Mouse (Mus musculus): ENCODE measurements around the gene Samd13.

The Samd13 gene

GRCm38 (mm10) chr3:146671121-146671520 lies 14.3 kb downstream of the Samd13 start:
- DNase-seq (ENCODE audit: low spot score in 2 of 2): no peak

- no peak for DNase-seq (ENCODE audit: low spot score in 2 of 2)
These were observed 23.5 kb downstream of the Samd13 start for GRCm38 (mm10) chr3:146661907-146662306.

- no peak for DNase-seq (ENCODE audit: low spot score in 2 of 2)
These were observed 24.4 kb downstream of the Samd13 start for GRCm38 (mm10) chr3:146661001-146661400.

- DNase-seq (ENCODE audit: low spot score in 2 of 2): no peak
These were observed 26.1 kb downstream of the Samd13 start for GRCm38 (mm10) chr3:146659321-146659720.

- DNase-seq (ENCODE audit: low spot score in 2 of 2): no peak
These were observed 27.2 kb downstream of the Samd13 start for GRCm38 (mm10) chr3:146658061-146658639.

GRCm38 (mm10) chr3:146657433-146657832 lies 28.0 kb downstream of the Samd13 start:
- no peak for DNase-seq (ENCODE audit: low spot score in 2 of 2)

GRCm38 (mm10) chr3:146655111-146655577 lies 30.2 kb downstream of the Samd13 start:
- no peak for DNase-seq (ENCODE audit: low spot score in 2 of 2)

- DNase-seq (ENCODE audit: low spot score in 2 of 2): no peak
These were observed 31.7 kb downstream of the Samd13 start for GRCm38 (mm10) chr3:146653692-146654091.

GRCm38 (mm10) chr3:146652431-146652830 lies 33.0 kb downstream of the Samd13 start:
- DNase-seq (ENCODE audit: low spot score in 2 of 2): no peak

- DNase-seq (ENCODE audit: low spot score in 2 of 2): no peak
These were observed 34.2 kb downstream of the Samd13 start, which contains the start of gene 4930503B20Rik for GRCm38 (mm10) chr3:146651217-146651616. 4930503B20Rik (minus strand) TSS chr3:146651317.

- no peak for DNase-seq (ENCODE audit: low spot score in 2 of 2)
These were observed 34.7 kb downstream of the Samd13 start for GRCm38 (mm10) chr3:146650716-146651115.

- DNase-seq (ENCODE audit: low spot score in 2 of 2): no peak
These were observed 36.0 kb downstream of the Samd13 start for GRCm38 (mm10) chr3:146649311-146649894.

GRCm38 (mm10) chr3:146641818-146642427 lies 43.5 kb downstream of the Samd13 start:
- no peak for DNase-seq (ENCODE audit: low spot score in 2 of 2)

- DNase-seq (ENCODE audit: low spot score in 2 of 2): no peak
These were observed 52.9 kb downstream of the Samd13 start for GRCm38 (mm10) chr3:146632506-146632905.

- DNase-seq (ENCODE audit: low spot score in 2 of 2): no peak
These were observed 57.0 kb downstream of the Samd13 start for GRCm38 (mm10) chr3:146628227-146628982.

- no peak for DNase-seq (ENCODE audit: low spot score in 2 of 2)
These were observed 59.6 kb downstream of the Samd13 start for GRCm38 (mm10) chr3:146625766-146626165.

GRCm38 (mm10) chr3:146621966-146622365 lies 63.4 kb downstream of the Samd13 start:
- no peak for DNase-seq (ENCODE audit: low spot score in 2 of 2)

GRCm38 (mm10) chr3:146620555-146621249 lies 64.7 kb downstream of the Samd13 start:
- no peak for DNase-seq (ENCODE audit: low spot score in 2 of 2)

- DNase-seq (ENCODE audit: low spot score in 2 of 2): no peak
These were observed 65.3 kb downstream of the Samd13 start for GRCm38 (mm10) chr3:146620101-146620500.

GRCm38 (mm10) chr3:146618357-146618756 lies 67.0 kb downstream of the Samd13 start:
- no peak for DNase-seq (ENCODE audit: low spot score in 2 of 2)

- no peak for DNase-seq (ENCODE audit: low spot score in 2 of 2)
These were observed 67.4 kb downstream of the Samd13 start for GRCm38 (mm10) chr3:146617946-146618345.

Data from urinary bladder, postnatal 36 days (tissue).